Mouse (Mus musculus): ENCODE data around the gene Thap7.

Thap7 gene

DNA sequence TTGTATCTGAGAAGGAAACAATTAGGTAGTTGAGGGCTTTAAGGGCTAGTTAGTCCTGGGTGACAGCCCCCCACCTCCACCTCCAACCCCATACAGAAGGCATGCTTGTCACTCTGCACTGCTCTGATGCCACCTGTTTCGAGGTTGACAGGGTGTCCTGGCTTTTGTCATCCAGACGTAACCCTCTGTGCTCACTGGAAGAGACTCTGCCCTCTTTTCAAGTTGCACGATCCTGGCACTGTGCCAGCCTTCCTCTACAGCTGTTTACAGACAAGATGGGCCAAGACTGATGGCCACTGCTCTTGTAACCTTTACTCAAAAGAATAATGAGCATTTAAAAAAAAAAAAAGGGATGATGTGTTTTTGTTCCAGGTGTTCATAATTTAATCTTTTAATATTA is 44.4 kb downstream of the Thap7 start:
- H3K36me3 ChIP-seq (ENCODE audit: control insufficient read depth, insufficient read depth, low read length, poor library complexity, severe bottlenecking), result peaks cover 18% of the 10 kb centered on the region
- no peak for DNase-seq (ENCODE audit: low read depth, low spot score)
- no peaks in the 10 kb centered on the region for H3K27me3 ChIP-seq (ENCODE audit: control insufficient read depth, insufficient read depth, low read length, poor library complexity, severe bottlenecking)

GRCm38 (mm10) chr16:17481465-17481864 is 49.5 kb downstream of the Thap7 start:
- H3K27me3 ChIP-seq (ENCODE audit: control insufficient read depth, insufficient read depth, low read length, poor library complexity, severe bottlenecking), result no peaks in the 10 kb centered on the region
- no peak for DNase-seq (ENCODE audit: low read depth, low spot score)
- peaks cover 18% of the 10 kb centered on the region for H3K36me3 ChIP-seq (ENCODE audit: control insufficient read depth, insufficient read depth, low read length, poor library complexity, severe bottlenecking)

DNA sequence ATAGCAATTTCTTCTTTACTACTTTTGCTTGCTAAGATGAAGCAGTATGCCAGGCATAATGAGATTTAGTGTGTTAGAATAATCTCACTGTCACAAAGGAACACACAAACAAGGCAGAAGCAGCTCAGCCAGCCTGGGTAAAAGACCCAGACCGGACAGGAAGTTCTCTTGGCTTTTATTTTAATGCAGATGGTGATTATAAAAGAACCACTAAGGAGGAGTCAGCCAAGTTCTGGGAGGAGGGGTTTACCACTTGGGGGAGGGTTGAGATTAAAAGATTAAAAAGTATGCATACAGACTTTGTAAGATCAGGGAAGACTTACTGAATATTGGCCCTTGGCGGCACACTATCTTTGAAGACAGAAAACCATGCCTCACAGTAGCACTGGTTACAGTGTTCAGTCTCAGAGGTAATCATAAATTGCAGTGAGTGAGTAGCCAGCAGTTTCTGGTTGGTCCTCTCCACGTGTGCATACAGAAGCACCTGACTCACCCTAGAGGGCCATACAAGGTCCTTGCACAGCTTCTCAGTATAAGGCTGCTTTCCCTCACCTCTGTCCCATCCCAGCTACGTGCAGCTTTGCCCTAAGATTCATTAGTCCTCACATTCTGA is 52.5 kb downstream of the Thap7 start:
- Histone ChIP-seq H3K27me3 (ENCODE audit: control insufficient read depth, insufficient read depth, low read length, poor library complexity, severe bottlenecking) (no peaks in the 10 kb centered on the region), H3K36me3 (ENCODE audit: control insufficient read depth, insufficient read depth, low read length, poor library complexity, severe bottlenecking) (peaks cover 8% of the 10 kb centered on the region)
- DNase-seq (ENCODE audit: low read depth, low spot score), result no peak

Measured in splenic B cell, adult 2 months (primary cell).